Mouse (Mus musculus) mouse trophoblast stem cell (cell line): ENCODE data around the gene Ppp1r9b.

Experiments used
- in situ Hi-C, 2 experiments: fragments of 300-500 bp; cut with MseI, MboI; formaldehyde crosslinking; loops; 2 replicates in 1 of 2; 3 replicates in 1 of 2; pipeline ENCODE4 v1.15.1; 2025

The Ppp1r9b gene

GRCm38 (mm10) chr11:95022237-95022992 lies 31.6 kb downstream of the Ppp1r9b start:
- in situ Hi-C loops: no loop called here

GRCm38 (mm10) chr11:95023481-95023880 lies 32.6 kb downstream of the Ppp1r9b start:
- in situ Hi-C loops: no loop called here

GRCm38 (mm10) chr11:95024439-95025184 lies 33.8 kb downstream of the Ppp1r9b start:
- in situ Hi-C loops: no loop called here

- in situ Hi-C loops: no loop called here
Measured at GRCm38 (mm10) chr11:95025227-95026012, 34.6 kb downstream of the Ppp1r9b start.

- in situ Hi-C loops: no loop called here
Measured at GRCm38 (mm10) chr11:95026090-95026542, 35.3 kb downstream of the Ppp1r9b start.

GRCm38 (mm10) chr11:95026849-95027248 lies 36.0 kb downstream of the Ppp1r9b start:
- in situ Hi-C loops: no loop called here

- in situ Hi-C loops: no loop called here
Measured at GRCm38 (mm10) chr11:95027850-95028470, 37.1 kb downstream of the Ppp1r9b start.

- in situ Hi-C loops: no loop called here
Measured at GRCm38 (mm10) chr11:95032945-95033344, 42.1 kb downstream of the Ppp1r9b start.

- in situ Hi-C loops: no loop called here
Measured at GRCm38 (mm10) chr11:95033617-95034016, 42.8 kb downstream of the Ppp1r9b start.

GRCm38 (mm10) chr11:95034902-95035301 lies 44.1 kb downstream of the Ppp1r9b start:
- in situ Hi-C loops: no loop called here

GRCm38 (mm10) chr11:95036521-95036920 lies 45.7 kb downstream of the Ppp1r9b start:
- in situ Hi-C loops: no loop called here

- in situ Hi-C loops: no loop called here
Measured at GRCm38 (mm10) chr11:95037306-95037705, 46.5 kb downstream of the Ppp1r9b start.

GRCm38 (mm10) chr11:95038156-95038817 lies 47.5 kb downstream of the Ppp1r9b start:
- in situ Hi-C loops: no loop called here

GRCm38 (mm10) chr11:95038818-95039655 lies 48.2 kb downstream of the Ppp1r9b start:
- in situ Hi-C loops: no loop called here

- in situ Hi-C loops: loop anchor here in 1 of 2 experiments (5.0 kb wide), 1 partner anchor 68 kb away; no protein-coding TSS in a partner anchor
Measured at GRCm38 (mm10) chr11:95039766-95040165, 48.9 kb downstream of the Ppp1r9b start.

GRCm38 (mm10) chr11:95040491-95041138 lies 49.8 kb downstream of the Ppp1r9b start:
- in situ Hi-C loops: loop anchor here in 1 of 2 experiments (5.0 kb wide), 1 partner anchor 67 kb away; no protein-coding TSS in a partner anchor

- in situ Hi-C loops: loop anchor here in 1 of 2 experiments (5.0 kb wide), 1 partner anchor 66 kb away; no protein-coding TSS in a partner anchor
Measured at GRCm38 (mm10) chr11:95041139-95041609, 50.3 kb downstream of the Ppp1r9b start, which contains the start of gene Pdk2. Gene Pdk2, minus strand, starts transcription at chr11:95041354.

GRCm38 (mm10) chr11:95042096-95042495 lies 51.3 kb downstream of the Ppp1r9b start:
- in situ Hi-C loops: loop anchor here in 1 of 2 experiments (5.0 kb wide), 1 partner anchor 65 kb away; no protein-coding TSS in a partner anchor

- in situ Hi-C loops: loop anchor here in 1 of 2 experiments (5.0 kb wide), 1 partner anchor 64 kb away; no protein-coding TSS in a partner anchor
Measured at GRCm38 (mm10) chr11:95043060-95043459, 52.2 kb downstream of the Ppp1r9b start.
